8 mouse cellular contexts compared by ENCODE assay signal in the genomic region with DNA sequence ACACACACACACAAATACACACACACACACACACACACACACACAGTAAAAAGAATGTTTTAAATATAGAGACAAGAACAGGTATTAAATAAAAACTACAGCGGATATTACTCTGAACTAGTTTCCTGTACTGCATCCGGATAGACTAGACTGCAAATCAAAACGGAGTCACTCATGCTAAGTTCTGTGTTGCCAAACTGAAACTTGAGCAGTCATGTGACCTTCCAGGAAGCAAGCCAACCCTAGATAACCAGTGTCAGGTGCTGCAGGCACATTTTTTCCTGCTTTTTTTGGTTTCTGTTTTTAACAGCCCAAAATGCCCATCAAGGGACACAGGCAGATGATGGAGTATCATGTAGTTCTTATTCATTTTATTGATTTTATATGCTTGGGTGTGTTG. TPM values are rescaled to one million over a fixed set of nuclear protein-coding genes. Genes with fewer than 3 reads are reported as not detected.
DNase-seq lines count a peak whose midpoint lies in the region; ATAC-seq lines count a peak whose summit lies in the region.

No protein-coding gene starts in this region.

- peak overlapping the region; percentile 34; the same call in 1 of the 2 replicates for H3K27ac ChIP-seq in embryonic facial prominence, embryonic 15.5 days (replicated peaks)

- ATAC-seq in embryonic facial prominence, embryonic 15.5 days (ENCODE audit: insufficient number of reproducible peaks, low FRiP score, low TSS enrichment, low read depth) = peak; percentile 49; the same call in 1 of the 2 replicates
- ATAC-seq in frontal cortex, adult (ENCODE audit: low TSS enrichment) = no peak

- DNase-seq in spleen, postnatal 36 days (ENCODE audit: low spot score in 2 of 2) = peak; percentile 66 to 69
- no peak for DNase-seq in spleen, adult 12 weeks (ENCODE audit: low spot score)
- peak; percentile 76 for DNase-seq in kidney, postnatal 10 days
- DNase-seq in testis, postnatal 14 days (ENCODE audit: low spot score) = peak; percentile 29
- DNase-seq in left cerebral cortex, postnatal 36 days (ENCODE audit: low spot score in 2 of 2) = no peak
- no peak for DNase-seq in gastrocnemius, postnatal 36 days

- intact Hi-C loops in left cerebral cortex, postnatal 36 days (cut with DNase I) = no loop called here
- intact Hi-C loops in gastrocnemius, postnatal 36 days (cut with DNase I) = no loop called here

- 10% methylated on average over 3 of the region's 3 CpGs for WGBS in embryonic facial prominence, embryonic 15.5 days

- H3K9ac ChIP-seq in embryonic facial prominence, embryonic 15.5 days = no peak overlapping the region

- no peak overlapping the region for H3K4me3 ChIP-seq in embryonic facial prominence, embryonic 15.5 days (replicated peaks)

- no peaks in the 10 kb centered on the region for H3K36me3 ChIP-seq in embryonic facial prominence, embryonic 15.5 days

- H3K4me2 ChIP-seq in embryonic facial prominence, embryonic 15.5 days (replicated peaks) = no peak overlapping the region

- no peaks in the 10 kb centered on the region for H3K9me3 ChIP-seq in embryonic facial prominence, embryonic 15.5 days (replicated peaks)

- H3K27me3 ChIP-seq in embryonic facial prominence, embryonic 15.5 days = no peaks in the 10 kb centered on the region

- peaks cover 25% of the 10 kb centered on the region for H3K4me1 ChIP-seq in embryonic facial prominence, embryonic 15.5 days

RNA-seq across cellular contexts. Expression of gene Cyp2s1, which starts 10.5 kb away (rescaled TPM):
- 6.1 and 7.8 TPM in 2 replicates for polyA plus RNA-seq in embryonic facial prominence, embryonic 15.5 days (2015; fragmentation: Nextera tagmentation; extraction: Ambion mirVana)
- 1 to 10 TPM; 2.9 to 3.8 TPM for total RNA-seq in left cerebral cortex, postnatal 36 days (2021)
- under 1 TPM; 0.17 to 0.18 TPM for total RNA-seq in gastrocnemius, postnatal 36 days (2021)

RNA-seq across cellular contexts. Expression of gene Axl, which starts 38.7 kb away (rescaled TPM):
- 112 and 124 TPM in 2 replicates for polyA plus RNA-seq in embryonic facial prominence, embryonic 15.5 days (2015; fragmentation: Nextera tagmentation; extraction: Ambion mirVana)
- total RNA-seq in left cerebral cortex, postnatal 36 days (2021) = 10 to 100 TPM; 40.2 to 41.7 TPM
- total RNA-seq in gastrocnemius, postnatal 36 days (2021) = 10 to 100 TPM; 39.1 to 44.9 TPM

Comparison
In these comparisons a context has a peak if more than half of its experiments do, and no peak if none do; other contexts are left out.
1. DNase-seq: peak in spleen, postnatal 36 days (2 of 2), kidney, postnatal 10 days (single experiment) and testis, postnatal 14 days (single experiment); none in spleen, adult 12 weeks (single experiment), left cerebral cortex, postnatal 36 days (0 of 2) and gastrocnemius, postnatal 36 days (0 of 2).